Mouse (Mus musculus) neutrophil, adult 59 days (primary cell): ENCODE measurements around the gene Gm28079. TPM values are rescaled to one million over a fixed set of nuclear protein-coding genes. Genes with fewer than 3 reads are reported as not detected.

Source experiments
- total RNA-seq, 2 experiments: library from RNA; stranded (reverse); gene quantifications; 1 replicate in 1 of 2; 2 replicates in 1 of 2; pipeline ENCODE4 v1.2.4; 2023

Gm28079 gene
- not detected for total RNA-seq

GRCm38 (mm10) chrY:70014799-70015198 is at the start of gene Gm28079:
TSS of gene Gm28079 (minus strand) at chrY:70014899.

